Mouse (Mus musculus) intestine, embryonic 16.5 days (tissue): ENCODE results near the gene Fbxl13. TPM values are rescaled to one million over a fixed set of nuclear protein-coding genes. Genes with fewer than 3 reads are reported as not detected.
A peak's percentile ranks its signal among the peaks of the same experiment; 100 is the strongest.

Experiments
- ATAC-seq: fragments of 200-750 bp; cut with Nextera tagmentation; 2 replicates; pipeline ENCODE4 v1.8.0; 2017; ENCODE audit warnings: moderate TSS enrichment, moderate library complexity
- H3K27ac ChIP-seq: fragments of 300-500 bp; sonication (generic); 2 replicates; pipeline ENCODE4 v1.5.1; 2014; ENCODE audit warnings: mild to moderate bottlenecking, low read length
- H3K27me3 ChIP-seq: fragments of 300-500 bp; sonication (generic); replicated peaks from 2 replicates; pipeline ENCODE4 v1.6.1; 2014; ENCODE audit warnings: low read length, control low read depth, mixed read lengths; ENCODE audit not compliant: control insufficient read depth, insufficient read depth
- H3K36me3 ChIP-seq: fragments of 300-500 bp; sonication (generic); 2 replicates; pipeline ENCODE4 v1.6.1; 2014; ENCODE audit warnings: low read length, control low read depth; ENCODE audit not compliant: control insufficient read depth, insufficient read depth
- H3K4me1 ChIP-seq: fragments of 300-500 bp; sonication (generic); 2 replicates; pipeline ENCODE4 v1.6.1; 2014; ENCODE audit warnings: low read length, control low read depth, mixed read lengths; ENCODE audit not compliant: control insufficient read depth, insufficient read depth
- H3K4me2 ChIP-seq: fragments of 300-500 bp; sonication (generic); 2 replicates; pipeline ENCODE4 v1.6.1; 2014; ENCODE audit warnings: low read depth, low read length, control low read depth
- H3K4me3 ChIP-seq: fragments of 300-500 bp; sonication (generic); 2 replicates; pipeline ENCODE4 v1.5.1; 2014; ENCODE audit warnings: mild to moderate bottlenecking, low read length
- H3K9ac ChIP-seq: fragments of 300-500 bp; sonication (generic); 2 replicates; pipeline ENCODE4 v1.6.1; 2014; ENCODE audit warnings: low read depth, low read length
- H3K9me3 ChIP-seq: fragments of 300-500 bp; sonication (generic); 2 replicates; pipeline ENCODE4 v1.6.1; 2016; ENCODE audit warnings: low read length, control low read depth; ENCODE audit not compliant: control insufficient read depth
- WGBS: fragments of 180-500 bp; shearing (Covaris S2); extraction: QIAGEN DNeasy Blood & Tissue Kit; methylation state at CpG from one replicate; pipeline ENCODE4 v1.1.7; 2014; 5-methylcytosine and 5-hydroxymethylcytosine counted together
- polyA plus RNA-seq: library from polyadenylated mRNA; unstranded; fragments of >200 nt; fragmentation: Nextera tagmentation; extraction: Ambion mirVana; gene quantifications from 2 replicates; pipeline ENCODE4 v1.2.1, GENCODE M21; 2015

The Fbxl13 gene
- polyA plus RNA-seq, 1 experiment from 2014 or later: 0.09 TPM

- ATAC-seq: no peak
- WGBS: 86% methylated on average over 2 of the region's 2 CpGs
- H3K9ac ChIP-seq: no peak overlapping the region
- no peak overlapping the region for H3K4me2 ChIP-seq
- H3K9me3 ChIP-seq: no peaks in the 10 kb centered on the region
- no peak overlapping the region for H3K4me3 ChIP-seq
- no peaks in the 10 kb centered on the region for H3K27me3 ChIP-seq
- no peaks in the 10 kb centered on the region for H3K36me3 ChIP-seq
- H3K27ac ChIP-seq: no peak overlapping the region
- 0 out of 2 replicates have a peak, but pooled peaks cover 5% of the 10 kb centered on the region for H3K4me1 ChIP-seq
Measured at GRCm38 (mm10) chr5:21498490-21498889, 146.9 kb downstream of the Fbxl13 start.

GRCm38 (mm10) chr5:21496881-21497280 is 148.6 kb downstream of the Fbxl13 start:
- Histone ChIP-seq H3K27me3 (no peaks in the 10 kb centered on the region), H3K4me3 (no peak overlapping the region), H3K9me3 (no peaks in the 10 kb centered on the region), H3K4me1 (0 out of 2 replicates have a peak, but pooled peaks cover 5% of the 10 kb centered on the region), H3K4me2 (no peak overlapping the region), H3K27ac (no peak overlapping the region), H3K36me3 (no peaks in the 10 kb centered on the region), H3K9ac (no peak overlapping the region)
- 56% methylated on average over 3 of the region's 3 CpGs for WGBS
- peak; percentile 11; the same call in 1 of the 2 replicates for ATAC-seq

- no peak overlapping the region for H3K4me2 ChIP-seq
- no peak overlapping the region for H3K4me3 ChIP-seq
- no peaks in the 10 kb centered on the region for H3K27me3 ChIP-seq
- H3K36me3 ChIP-seq: no peaks in the 10 kb centered on the region
- H3K27ac ChIP-seq: peak overlapping the region; percentile 15; the same call in 1 of the 2 replicates
- H3K9me3 ChIP-seq: no peaks in the 10 kb centered on the region
- 0 out of 2 replicates have a peak, but pooled peaks cover 5% of the 10 kb centered on the region for H3K4me1 ChIP-seq
- H3K9ac ChIP-seq: no peak overlapping the region
- peak; percentile 52; the same call in 1 of the 2 replicates for ATAC-seq
- 66% methylated on average over 6 of the region's 6 CpGs for WGBS
Measured at GRCm38 (mm10) chr5:21496321-21496720, 149.1 kb downstream of the Fbxl13 start.

- 54% methylated on average over 3 of the region's 3 CpGs for WGBS
- Histone ChIP-seq H3K4me1 (no peaks in the 10 kb centered on the region), H3K27ac (no peak overlapping the region), H3K9ac (no peak overlapping the region), H3K4me3 (no peak overlapping the region), H3K9me3 (no peaks in the 10 kb centered on the region), H3K4me2 (no peak overlapping the region), H3K36me3 (no peaks in the 10 kb centered on the region), H3K27me3 (no peaks in the 10 kb centered on the region)
- no peak for ATAC-seq
Measured at GRCm38 (mm10) chr5:21494781-21495180, 150.7 kb downstream of the Fbxl13 start.

GRCm38 (mm10) chr5:21493294-21493999 is 152.0 kb downstream of the Fbxl13 start:
- no peak overlapping the region for H3K4me2 ChIP-seq
- no peaks in the 10 kb centered on the region for H3K36me3 ChIP-seq
- no peak for ATAC-seq
- H3K4me3 ChIP-seq: no peak overlapping the region
- no peaks in the 10 kb centered on the region for H3K27me3 ChIP-seq
- H3K9me3 ChIP-seq: no peaks in the 10 kb centered on the region
- no peak overlapping the region for H3K27ac ChIP-seq
- 0 out of 2 replicates have a peak, but pooled peaks cover 5% of the 10 kb centered on the region for H3K4me1 ChIP-seq
- WGBS: 89% methylated on average over 8 of the region's 8 CpGs
- no peak overlapping the region for H3K9ac ChIP-seq

- no peaks in the 10 kb centered on the region for H3K36me3 ChIP-seq
- no peak overlapping the region for H3K27ac ChIP-seq
- WGBS: 81% methylated on average over 3 of the region's 3 CpGs
- H3K9ac ChIP-seq: no peak overlapping the region
- 0 out of 2 replicates have a peak, but pooled peaks cover 7% of the 10 kb centered on the region for H3K4me1 ChIP-seq
- H3K4me2 ChIP-seq: no peak overlapping the region
- no peaks in the 10 kb centered on the region for H3K9me3 ChIP-seq
- H3K27me3 ChIP-seq: no peaks in the 10 kb centered on the region
- no peak for ATAC-seq
- no peak overlapping the region for H3K4me3 ChIP-seq
Measured at GRCm38 (mm10) chr5:21492213-21492612, 153.2 kb downstream of the Fbxl13 start.

GRCm38 (mm10) chr5:21491469-21491868 is 154.0 kb downstream of the Fbxl13 start:
- H3K9me3 ChIP-seq: no peaks in the 10 kb centered on the region
- 70% methylated on average over 2 of the region's 2 CpGs for WGBS
- H3K27me3 ChIP-seq: no peaks in the 10 kb centered on the region
- H3K36me3 ChIP-seq: no peaks in the 10 kb centered on the region
- no peak for ATAC-seq
- H3K27ac ChIP-seq: no peak overlapping the region
- no peak overlapping the region for H3K9ac ChIP-seq
- H3K4me3 ChIP-seq: no peak overlapping the region
- H3K4me1 ChIP-seq: 0 out of 2 replicates have a peak, but pooled peaks cover 9% of the 10 kb centered on the region
- no peak overlapping the region for H3K4me2 ChIP-seq

GRCm38 (mm10) chr5:21489135-21489534 is 156.3 kb downstream of the Fbxl13 start:
- Histone ChIP-seq H3K9me3 (no peaks in the 10 kb centered on the region), H3K4me1 (0 out of 2 replicates have a peak, but pooled peaks cover 9% of the 10 kb centered on the region), H3K4me2 (no peak overlapping the region), H3K36me3 (no peaks in the 10 kb centered on the region), H3K4me3 (no peak overlapping the region), H3K27me3 (no peaks in the 10 kb centered on the region), H3K9ac (no peak overlapping the region), H3K27ac (no peak overlapping the region; the same call in 1 of the 2 replicates)
- ATAC-seq: no peak
- WGBS: 55% methylated on average over 4 of the region's 4 CpGs

- Histone ChIP-seq H3K4me3 (no peak overlapping the region), H3K27ac (peak overlapping the region; percentile 7; the same call in 1 of the 2 replicates), H3K36me3 (no peaks in the 10 kb centered on the region), H3K9me3 (no peaks in the 10 kb centered on the region), H3K27me3 (no peaks in the 10 kb centered on the region), H3K4me2 (no peak overlapping the region), H3K4me1 (0 out of 2 replicates have a peak, but pooled peaks cover 9% of the 10 kb centered on the region), H3K9ac (no peak overlapping the region)
- 0 out of 2 replicates have a peak, but pooled peaks have one; percentile 33 for ATAC-seq
- WGBS: 85% methylated on average over 5 of the region's 5 CpGs
Measured at GRCm38 (mm10) chr5:21488506-21488905, 156.9 kb downstream of the Fbxl13 start.
